ENCODE assay signal across 14 mouse cellular contexts in the genomic region with DNA sequence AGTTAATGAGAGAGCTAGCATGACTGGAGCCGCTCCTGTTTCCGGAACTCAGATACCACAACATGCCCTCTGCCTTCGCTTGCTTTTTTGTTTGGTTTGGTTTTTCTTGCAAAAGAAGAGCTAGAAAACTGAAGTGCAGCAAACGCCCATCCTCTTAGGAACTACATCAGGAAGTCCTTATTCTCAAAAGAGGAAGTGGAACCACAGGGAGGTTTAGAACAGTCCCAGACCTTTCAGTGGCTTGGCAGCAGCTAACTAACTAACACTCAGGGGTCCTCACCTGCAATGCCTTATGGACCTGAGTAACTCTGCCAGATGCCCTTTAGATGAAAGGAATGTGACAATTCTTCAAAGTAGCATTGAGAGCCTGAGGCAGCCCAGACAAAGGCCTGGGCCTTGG.
DNase-seq lines count a peak whose midpoint lies in the region; TF ChIP-seq lines count a peak whose summit lies in the region.
"Had no signal": no experiment of that assay in that cellular context is flagged by ENCODE, and none has a peak within 500 bp of the region (broad histone marks: within the 10 kb centered on the region; RNA-seq: fewer than 3 reads in every experiment).

No protein-coding gene starts in this region.

- TF ChIP-seq CTCF in gastrocnemius, adult 2 months (IDR thresholded peaks at IDR 0.05): no peak

- H3K4me3 ChIP-seq in gastrocnemius, adult 2 months: no peak overlapping the region
- H3K4me3 ChIP-seq: myocyte had no signal

- intact Hi-C loops in gastrocnemius, adult 2 months (cut with DNase I): no loop called here
- intact Hi-C loops in gastrocnemius, postnatal 14 days (cut with DNase I; ENCODE audit: low total_unique reads): no loop called here
- intact Hi-C loops in gastrocnemius, postnatal 36 days (cut with DNase I): no loop called here

- no peak for DNase-seq in gastrocnemius, adult 2 months
- DNase-seq in gastrocnemius, postnatal 14 days: no peak
- peak; percentile 14 for DNase-seq in thymus, postnatal 0 days (ENCODE audit: low spot score)
- DNase-seq in thymus, adult 18-20 months: no peak
- peak; percentile 58 for DNase-seq in lung, postnatal 25 days (ENCODE audit: low spot score)
- DNase-seq in right cerebral cortex, postnatal 25 days: no peak
- DNase-seq in gastrocnemius, postnatal 36 days: no peak
- DNase-seq in Muller cell, postnatal 12 days (ENCODE audit: inconsistent ontology term): no peak
- DNase-seq: adrenal gland, adult 8-10 months; cerebellum, adult 11-12 months; kidney, postnatal 14 days; layer of hippocampus, postnatal 36 days; lung, embryonic 14.5 days had no signal

- peak overlapping the region; percentile 31; the same call in 1 of the 2 replicates for H3K27ac ChIP-seq in gastrocnemius, adult 2 months

Comparison
In these comparisons a context has a peak if more than half of its experiments do, and no peak if none do; other contexts are left out.
1. DNase-seq: peak in thymus, postnatal 0 days (single experiment) and lung, postnatal 25 days (single experiment); none in gastrocnemius, adult 2 months (single experiment), gastrocnemius, postnatal 14 days (single experiment), thymus, adult 18-20 months (0 of 2), right cerebral cortex, postnatal 25 days (single experiment), gastrocnemius, postnatal 36 days (0 of 2) and Muller cell, postnatal 12 days (single experiment).